Mouse (Mus musculus) CH12.LX (cell line): Measurements from ENCODE around the gene Rpp30. TPM values are rescaled to one million over a fixed set of nuclear protein-coding genes. Genes with fewer than 3 reads are reported as not detected.

ENCODE experiments used
- DNase-seq: peaks from one replicate; pipeline ENCODE4 v3.0.0-alpha.2; 2013; ENCODE audit errors: extremely low read depth
- H3K27ac ChIP-seq: 2 replicates; pipeline ENCODE4 v1.5.1; 2012; ENCODE audit warnings: low read depth, mild to moderate bottlenecking, control low read depth, moderate library complexity; ENCODE audit not compliant: insufficient read depth
- H3K27me3 ChIP-seq: replicated peaks from 2 replicates; pipeline ENCODE3; 2012; ENCODE audit warnings: inconsistent platforms
- H3K36me3 ChIP-seq, 2 experiments: replicated peaks in 1 of 2; 2 replicates each; pipeline versions ENCODE3 to v1.6.1; 2012; ENCODE audit warnings: inconsistent platforms in 1 of 2, low read length in 1 of 2, mild to moderate bottlenecking in 1 of 2, mixed read lengths in 1 of 2, moderate library complexity in 1 of 2; ENCODE audit not compliant: control insufficient read depth in 1 of 2, insufficient read depth in 1 of 2
- H3K4me1 ChIP-seq, 2 experiments: 2 replicates each; pipeline ENCODE4 v1.6.1; 2012; ENCODE audit warnings: inconsistent platforms in 1 of 2, moderate library complexity in 1 of 2; ENCODE audit not compliant: insufficient read depth in 2 of 2, control insufficient read depth in 1 of 2
- H3K4me2 ChIP-seq: 2 replicates; pipeline ENCODE4 v1.6.1; 2012; ENCODE audit warnings: low read depth, mild to moderate bottlenecking, control low read depth; ENCODE audit not compliant: poor library complexity, insufficient read depth, severe bottlenecking
- H3K4me3 ChIP-seq, 3 experiments: fragments of 150-350 bp in 1 of 3; sonication (generic) in 1 of 3; replicated peaks in 1 of 3; 2 replicates each; pipeline versions ENCODE3 to v1.5.1; 2011 to 2012; ENCODE audit warnings: low read depth in 2 of 3, low read length in 2 of 3, mild to moderate bottlenecking in 2 of 3, moderate library complexity in 2 of 3, control low read depth in 1 of 3, improper control_type of control experiment in 1 of 3, inconsistent platforms in 1 of 3, mixed read lengths in 1 of 3; ENCODE audit not compliant: poor library complexity in 1 of 3
- H3K79me2 ChIP-seq: replicated peaks from 2 replicates; pipeline ENCODE4 v1.6.1; 2012; ENCODE audit warnings: mild to moderate bottlenecking, moderate library complexity; ENCODE audit not compliant: control insufficient read depth, poor library complexity, insufficient read depth, severe bottlenecking; ENCODE audit errors: extremely low read depth
- H3K9ac ChIP-seq: 2 replicates; pipeline ENCODE4 v1.6.1; 2012; ENCODE audit warnings: low read depth, mild to moderate bottlenecking, control low read depth, moderate library complexity; ENCODE audit not compliant: insufficient read depth
- H3K9me3 ChIP-seq: replicated peaks from 2 replicates; pipeline ENCODE3; 2012; ENCODE audit warnings: low read length, inconsistent platforms, mixed read lengths
- BHLHE40 ChIP-seq: IDR thresholded peaks from 2 replicates; pipeline ENCODE4 v1.6.1; 2011; ENCODE audit warnings: mild to moderate bottlenecking, low read depth, low read length, improper control_type of control experiment
- CTCF ChIP-seq, 2 experiments: IDR thresholded peaks in 1 of 2; conservative IDR thresholded peaks in 1 of 2; 2 replicates each; pipeline ENCODE4 v1.5.1; 2011 to 2012; ENCODE audit warnings: low read depth in 2 of 2, low read length in 2 of 2, improper control_type of control experiment in 1 of 2, inconsistent platforms in 1 of 2, mild to moderate bottlenecking in 1 of 2, moderate library complexity in 1 of 2
- EP300 ChIP-seq: IDR thresholded peaks from 2 replicates; pipeline ENCODE4 v1.6.1; 2011; ENCODE audit warnings: low read length, improper control_type of control experiment
- ETS1 ChIP-seq: conservative IDR thresholded peaks from 2 replicates; pipeline ENCODE4 v1.6.1; 2012; ENCODE audit warnings: low read depth, mild to moderate bottlenecking, inconsistent platforms, low read length, improper control_type of control experiment, moderate library complexity
- GABPA ChIP-seq: IDR thresholded peaks from 2 replicates; pipeline ENCODE4 v1.6.1; 2012; ENCODE audit warnings: low read depth, low read length, improper control_type of control experiment, inconsistent platforms; ENCODE audit not compliant: insufficient replicate concordance
- HCFC1 ChIP-seq: IDR thresholded peaks from 2 replicates; pipeline ENCODE4 v1.6.1; 2012; ENCODE audit warnings: low read depth, mild to moderate bottlenecking, inconsistent platforms, low read length, improper control_type of control experiment
- IRF4 ChIP-seq: IDR thresholded peaks from 2 replicates; pipeline ENCODE4 v1.6.1; 2014; ENCODE audit warnings: low read depth, mild to moderate bottlenecking, inconsistent platforms, low read length, improper control_type of control experiment
- JUN ChIP-seq: IDR thresholded peaks from 2 replicates; pipeline ENCODE4 v1.6.1; 2011; ENCODE audit warnings: low read depth, mild to moderate bottlenecking, low read length, improper control_type of control experiment, moderate library complexity; ENCODE audit not compliant: insufficient read depth
- JUND ChIP-seq: conservative IDR thresholded peaks from 2 replicates; pipeline ENCODE4 v1.6.1; 2011; ENCODE audit warnings: low read depth, low read length, improper control_type of control experiment
- MAX ChIP-seq: IDR thresholded peaks from 2 replicates; pipeline ENCODE4 v1.6.1; 2011; ENCODE audit warnings: low read length, improper control_type of control experiment
- MAZ ChIP-seq: IDR thresholded peaks from 2 replicates; pipeline ENCODE4 v1.6.1; 2012; ENCODE audit warnings: low read depth, mild to moderate bottlenecking, inconsistent platforms, low read length, improper control_type of control experiment, moderate library complexity
- MXI1 ChIP-seq: IDR thresholded peaks from 2 replicates; pipeline ENCODE4 v1.6.1; 2011; ENCODE audit warnings: mild to moderate bottlenecking, low read depth, low read length, improper control_type of control experiment
- PAX5 ChIP-seq: IDR thresholded peaks from 2 replicates; pipeline ENCODE4 v1.6.1; 2012; ENCODE audit warnings: low read length, inconsistent platforms, mixed read lengths
- POLR2A ChIP-seq: IDR thresholded peaks from 2 replicates; pipeline ENCODE4 v1.6.1; 2011; ENCODE audit warnings: low read depth, mild to moderate bottlenecking, improper control_type of control experiment, low read length
- RAD21 ChIP-seq: IDR thresholded peaks from 2 replicates; pipeline ENCODE4 v1.6.1; 2011; ENCODE audit warnings: low read depth, mild to moderate bottlenecking, low read length, improper control_type of control experiment, moderate library complexity
- SIN3A ChIP-seq: IDR thresholded peaks from 2 replicates; pipeline ENCODE4 v1.6.1; 2012; ENCODE audit warnings: low read length, improper control_type of control experiment, inconsistent platforms
- SMC3 ChIP-seq: IDR thresholded peaks from 2 replicates; pipeline ENCODE4 v1.6.1; 2011; ENCODE audit warnings: low read depth, low read length, improper control_type of control experiment
- TCF12 ChIP-seq: IDR thresholded peaks from 2 replicates; pipeline ENCODE4 v1.6.1; 2014; ENCODE audit warnings: low read depth, mild to moderate bottlenecking, inconsistent platforms, low read length, improper control_type of control experiment
- USF1 ChIP-seq: IDR thresholded peaks from 2 replicates; pipeline ENCODE4 v1.6.1; 2014; ENCODE audit warnings: low read depth, mild to moderate bottlenecking, inconsistent platforms, low read length, improper control_type of control experiment
- USF2 ChIP-seq: conservative IDR thresholded peaks from 2 replicates; pipeline ENCODE4 v1.6.1; 2011; ENCODE audit warnings: low read depth, low read length, improper control_type of control experiment
- ZMIZ1 ChIP-seq: IDR thresholded peaks from 2 replicates; pipeline ENCODE4 v1.6.1; 2012; ENCODE audit warnings: low read depth, mild to moderate bottlenecking, inconsistent platforms, low read length, improper control_type of control experiment
- ZNF384 ChIP-seq: IDR thresholded peaks from 2 replicates; pipeline ENCODE4 v1.6.1; 2012; ENCODE audit warnings: low read depth, low read length, improper control_type of control experiment, inconsistent platforms
- dilution Hi-C: fragments of 300-500 bp; cut with MboI; formaldehyde crosslinking; loops from 2 replicates; pipeline ENCODE4 v1.14.3; 2020; ENCODE audit warnings: low sequenced_read_pairs; ENCODE audit not compliant: extremely low pct_unique_long_range_greater_than_20kb, extremely low pct_ligation_motif_present
- in situ Hi-C: fragments of 300-500 bp; cut with MboI; formaldehyde crosslinking; loops from 3 replicates; pipeline ENCODE4 v1.14.3; 2019; ENCODE audit warnings: low sequenced_read_pairs, low pct_ligation_motif_present, low pct_unique_long_range_greater_than_20kb, mixed read lengths
- polyA plus RNA-seq: library from polyadenylated mRNA; unstranded; fragments of >175 nt; gene quantifications from 2 replicates; pipeline ENCODE4 v1.2.1, GENCODE M21; 2012; ENCODE audit warnings: low read depth; ENCODE audit not compliant: insufficient read length
- total RNA-seq, 2 experiments: library from RNA; depleted of rRNA; stranded (reverse); fragments of 300-350 nt in 1 of 2; fragments of >200 nt in 1 of 2; gene quantifications; 2 replicates each; pipeline ENCODE4 v1.2.3; 2012 to 2014

Rpp30 gene
- total and polyA plus RNA-seq, 3 experiments: 32.7 to 120 (median 102) TPM

GRCm38 (mm10) chr19:36129643-36130042 is 46.1 kb downstream of the Rpp30 start:
- H3K4me3 ChIP-seq: no peak overlapping the region
- no peak for TF ChIP-seq BHLHE40
- TF ChIP-seq ZMIZ1: no peak
- no peak for TF ChIP-seq MXI1
- no peak for TF ChIP-seq POLR2A
- no peak for TF ChIP-seq USF2
- no peak for TF ChIP-seq RAD21
- TF ChIP-seq MAX: no peak
- no peak for TF ChIP-seq MAZ
- TF ChIP-seq GABPA: no peak
- no peak for TF ChIP-seq ZNF384
- no peak for TF ChIP-seq USF1
- TF ChIP-seq JUND: no peak
- H3K9ac ChIP-seq: no peak overlapping the region
- no peaks in the 10 kb centered on the region for H3K79me2 ChIP-seq
- no peak overlapping the region; the same call in 1 of the 2 replicates for H3K4me2 ChIP-seq
- no peak overlapping the region for H3K27ac ChIP-seq
- no peaks in the 10 kb centered on the region for H3K27me3 ChIP-seq
- dilution Hi-C loops (no loop called here), in situ Hi-C loops (no loop called here)
- no peak for DNase-seq
- H3K36me3 ChIP-seq: no peaks in the 10 kb centered on the region
- no peaks in the 10 kb centered on the region for H3K9me3 ChIP-seq
- H3K4me1 ChIP-seq: peaks cover 0 to 7% of the 10 kb centered on the region in 2 experiments; a peak in 2 of 4 replicates

DNA sequence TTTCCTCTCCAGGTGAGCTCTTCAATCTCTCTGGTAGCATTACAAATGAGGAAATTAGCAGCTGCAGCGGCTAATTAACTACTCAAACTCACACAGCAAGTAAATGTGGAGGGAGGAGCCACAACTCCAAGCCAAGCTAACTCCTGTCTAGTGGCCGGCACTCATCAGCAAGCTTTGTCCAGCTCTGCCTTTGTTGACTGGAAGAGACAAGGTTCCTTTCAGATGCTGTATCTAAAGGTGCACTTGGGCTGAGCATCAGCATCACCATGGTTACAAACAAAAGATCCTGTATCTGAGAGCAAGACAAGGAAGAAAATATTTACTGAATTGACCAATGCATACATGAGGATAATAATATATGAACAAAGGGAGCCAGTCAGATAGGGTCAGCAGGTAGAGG is 46.7 kb downstream of the Rpp30 start:
- no peaks in the 10 kb centered on the region for H3K36me3 ChIP-seq
- DNase-seq: no peak
- H3K27ac ChIP-seq: no peak overlapping the region
- H3K9ac ChIP-seq: no peak overlapping the region
- H3K4me3 ChIP-seq: no peak overlapping the region
- H3K79me2 ChIP-seq: no peaks in the 10 kb centered on the region
- dilution Hi-C loops: no loop called here
- no peaks in the 10 kb centered on the region for H3K27me3 ChIP-seq
- H3K4me2 ChIP-seq: no peak overlapping the region
- peaks cover 0 to 7% of the 10 kb centered on the region in 2 experiments; a peak in 2 of 4 replicates for H3K4me1 ChIP-seq
- no peak for TF ChIP-seq JUN
- TF ChIP-seq ZMIZ1: no peak
- no peak for TF ChIP-seq HCFC1
- no peak for TF ChIP-seq BHLHE40
- no peak for TF ChIP-seq TCF12
- TF ChIP-seq ETS1: no peak
- TF ChIP-seq SIN3A: no peak
- TF ChIP-seq EP300: no peak
- no peak for TF ChIP-seq PAX5
- no peak for TF ChIP-seq MXI1
- no peak for TF ChIP-seq USF2
- no peak for TF ChIP-seq IRF4
- no peak for TF ChIP-seq MAZ
- TF ChIP-seq GABPA: no peak
- TF ChIP-seq SMC3: no peak
- no peak for TF ChIP-seq CTCF (conservative IDR thresholded peaks at IDR 0.05 in 1 of 2, IDR thresholded peaks at IDR 0.05 in 1 of 2; ENCODE audit: low read depth in 2 of 2, low read length in 2 of 2)
- TF ChIP-seq, all 38 proteins: peak for 0
- in situ Hi-C loops: no loop called here
- H3K9me3 ChIP-seq: no peaks in the 10 kb centered on the region
